Mouse (Mus musculus) liver, embryonic 13.5 days (tissue): Measurements from ENCODE around the gene Polr2e. TPM values are rescaled to one million over a fixed set of nuclear protein-coding genes. Genes with fewer than 3 reads are reported as not detected.

Experiments used
- ATAC-seq: fragments of 200-750 bp; cut with Nextera tagmentation; 2 replicates; pipeline ENCODE4 v1.8.0; 2017; ENCODE audit warnings: low read depth, mild to moderate bottlenecking, moderate number of reproducible peaks, moderate library complexity
- DNase-seq: peaks from one replicate; pipeline ENCODE4 v3.0.0; 2022
- H3K27ac ChIP-seq: fragments of 300-500 bp; sonication (generic); 2 replicates; pipeline ENCODE4 v1.5.1; 2015; ENCODE audit warnings: moderate library complexity, mild to moderate bottlenecking, inconsistent platforms
- H3K27me3 ChIP-seq: fragments of 300-500 bp; sonication (generic); 2 replicates; pipeline ENCODE4 v1.6.1; 2015; ENCODE audit warnings: mild to moderate bottlenecking, inconsistent platforms
- H3K36me3 ChIP-seq: fragments of 300-500 bp; sonication (generic); 2 replicates; pipeline ENCODE4 v1.6.1; 2015; ENCODE audit warnings: mild to moderate bottlenecking, inconsistent platforms
- H3K4me1 ChIP-seq: fragments of 300-500 bp; sonication (generic); replicated peaks from 2 replicates; pipeline ENCODE4 v1.6.1; 2015; ENCODE audit warnings: inconsistent platforms
- H3K4me2 ChIP-seq: fragments of 300-500 bp; sonication (generic); 2 replicates; pipeline ENCODE4 v1.6.1; 2015; ENCODE audit warnings: inconsistent platforms, mild to moderate bottlenecking, moderate library complexity
- H3K4me3 ChIP-seq: fragments of 300-500 bp; sonication (generic); replicated peaks from 2 replicates; pipeline ENCODE4 v1.5.1; 2015; ENCODE audit warnings: mild to moderate bottlenecking, inconsistent platforms
- H3K9ac ChIP-seq: fragments of 300-500 bp; sonication (generic); 2 replicates; pipeline ENCODE4 v1.6.1; 2015; ENCODE audit warnings: mild to moderate bottlenecking, inconsistent platforms
- H3K9me3 ChIP-seq: fragments of 300-500 bp; sonication (generic); replicated peaks from 2 replicates; pipeline ENCODE4 v1.6.1; 2016; ENCODE audit warnings: inconsistent platforms
- WGBS: fragments of 180-500 bp; shearing (Covaris S2); methylation state at CpG from one replicate; pipeline ENCODE4 v1.1.7; 2015; ENCODE audit not compliant: insufficient replicate concordance; 5-methylcytosine and 5-hydroxymethylcytosine counted together
- polyA plus RNA-seq: library from polyadenylated mRNA; unstranded; fragments of >200 nt; fragmentation: Nextera tagmentation; extraction: Ambion mirVana; gene quantifications from 2 replicates; pipeline ENCODE4 v1.2.1, GENCODE M21; 2015

The Polr2e gene
- polyA plus RNA-seq, 1 experiment from 2014 or later, result 120 TPM

- WGBS, result 20% methylated on average over 28 of the region's 28 CpGs
- H3K9me3 ChIP-seq, result no peaks in the 10 kb centered on the region
- H3K4me3 ChIP-seq, result peak overlapping the region; percentile 33
- peak overlapping the region; percentile 51 for H3K4me2 ChIP-seq
- ATAC-seq, result peak; percentile 8; the same call in 1 of the 2 replicates
- no peaks in the 10 kb centered on the region for H3K27me3 ChIP-seq
- peak overlapping the region; percentile 68 for H3K27ac ChIP-seq
- peaks cover 90% of the 10 kb centered on the region for H3K4me1 ChIP-seq
- H3K9ac ChIP-seq, result peak overlapping the region; percentile 59
- peak; percentile 50 for DNase-seq
- H3K36me3 ChIP-seq, result peaks cover 40% of the 10 kb centered on the region
These were observed 35.4 kb upstream of the Polr2e start for GRCm38 (mm10) chr10:80074813-80075601.

GRCm38 (mm10) chr10:80072623-80073489 lies 33.3 kb upstream of the Polr2e start:
- 85% methylated on average over 20 of the region's 20 CpGs for WGBS
- no peaks in the 10 kb centered on the region for H3K27me3 ChIP-seq
- DNase-seq (no peak), ATAC-seq (no peak)
- no peak overlapping the region for H3K4me2 ChIP-seq
- peaks cover 80% of the 10 kb centered on the region for H3K4me1 ChIP-seq
- H3K36me3 ChIP-seq, result peaks cover 36% of the 10 kb centered on the region
- H3K27ac ChIP-seq, result peak overlapping the region; percentile 97
- no peak overlapping the region for H3K4me3 ChIP-seq
- H3K9ac ChIP-seq, result peak overlapping the region; percentile 23
- no peaks in the 10 kb centered on the region for H3K9me3 ChIP-seq

- Histone ChIP-seq H3K9me3 (no peaks in the 10 kb centered on the region), H3K4me2 (peak overlapping the region; percentile 54), H3K27ac (peak overlapping the region; percentile 97), H3K36me3 (peaks cover 42% of the 10 kb centered on the region), H3K4me1 (peaks cover 73% of the 10 kb centered on the region), H3K27me3 (no peaks in the 10 kb centered on the region), H3K9ac (peak overlapping the region; percentile 66), H3K4me3 (no peak overlapping the region)
- peak; percentile 11 for ATAC-seq
- 65% methylated on average over 3 of the region's 3 CpGs for WGBS
- DNase-seq, result no peak
These were observed 31.9 kb upstream of the Polr2e start for GRCm38 (mm10) chr10:80071516-80071900.

GRCm38 (mm10) chr10:80070837-80071515 lies 31.4 kb upstream of the Polr2e start:
- 50% methylated on average over 9 of the region's 9 CpGs for WGBS

GRCm38 (mm10) chr10:80069948-80070450 lies 30.4 kb upstream of the Polr2e start:
- peaks cover 53% of the 10 kb centered on the region for H3K36me3 ChIP-seq
- no peak overlapping the region; the same call in 1 of the 2 replicates for H3K9ac ChIP-seq
- no peaks in the 10 kb centered on the region for H3K27me3 ChIP-seq
- DNase-seq (no peak), ATAC-seq (no peak)
- H3K4me2 ChIP-seq, result no peak overlapping the region
- no peak overlapping the region for H3K4me3 ChIP-seq
- peak overlapping the region; percentile 97 for H3K27ac ChIP-seq
- no peaks in the 10 kb centered on the region for H3K9me3 ChIP-seq
- peaks cover 58% of the 10 kb centered on the region for H3K4me1 ChIP-seq
- WGBS, result 83% methylated on average over 4 of the region's 4 CpGs

More at GRCm38 (mm10) chr10:80070837-80071515, 31.4 kb upstream of the Polr2e start:
- Histone ChIP-seq H3K4me2 (peak overlapping the region; percentile 54), H3K27me3 (no peaks in the 10 kb centered on the region), H3K27ac (peak overlapping the region; percentile 97), H3K9ac (peak overlapping the region; percentile 66), H3K9me3 (no peaks in the 10 kb centered on the region), H3K36me3 (peaks cover 47% of the 10 kb centered on the region), H3K4me1 (peaks cover 68% of the 10 kb centered on the region), H3K4me3 (no peak overlapping the region; the same call in 1 of the 2 replicates)
- DNase-seq, result peak; percentile 81
- ATAC-seq, result peak; percentile 95

GRCm38 (mm10) chr10:80069251-80069650 lies 29.7 kb upstream of the Polr2e start:
- Histone ChIP-seq H3K4me1 (peaks cover 50% of the 10 kb centered on the region), H3K27me3 (no peaks in the 10 kb centered on the region), H3K27ac (no peak overlapping the region), H3K36me3 (peaks cover 60% of the 10 kb centered on the region), H3K9me3 (no peaks in the 10 kb centered on the region), H3K9ac (no peak overlapping the region), H3K4me3 (no peak overlapping the region), H3K4me2 (no peak overlapping the region)
- 87% methylated on average over 6 of the region's 7 CpGs for WGBS
- no peak for ATAC-seq
- no peak for DNase-seq

GRCm38 (mm10) chr10:80063877-80064650 lies 24.5 kb upstream of the Polr2e start:
- Histone ChIP-seq H3K4me2 (no peak overlapping the region), H3K36me3 (peaks cover 91% of the 10 kb centered on the region), H3K4me3 (no peak overlapping the region), H3K27me3 (no peaks in the 10 kb centered on the region), H3K27ac (no peak overlapping the region; the same call in 1 of the 2 replicates), H3K4me1 (peaks cover 3% of the 10 kb centered on the region; the same call in 1 of the 2 replicates), H3K9me3 (no peaks in the 10 kb centered on the region), H3K9ac (no peak overlapping the region)
- DNase-seq, result no peak
- WGBS, result 86% methylated on average over 23 of the region's 23 CpGs
- ATAC-seq, result no peak

- WGBS, result 92% methylated on average over 5 of the region's 5 CpGs
- no peak for ATAC-seq
- Histone ChIP-seq H3K27ac (no peak overlapping the region), H3K9ac (0 out of 2 replicates have a peak overlapping the region, but pooled peaks have one; percentile 26), H3K36me3 (peaks cover 95% of the 10 kb centered on the region), H3K4me3 (no peak overlapping the region), H3K4me2 (no peak overlapping the region), H3K27me3 (no peaks in the 10 kb centered on the region), H3K4me1 (peaks cover 3% of the 10 kb centered on the region), H3K9me3 (no peaks in the 10 kb centered on the region)
- DNase-seq, result no peak
These were observed 23.5 kb upstream of the Polr2e start for GRCm38 (mm10) chr10:80063104-80063503.

GRCm38 (mm10) chr10:80057683-80058326 lies 18.2 kb upstream of the Polr2e start:
- peaks cover 40% of the 10 kb centered on the region for H3K4me1 ChIP-seq
- no peak for DNase-seq
- H3K27me3 ChIP-seq, result no peaks in the 10 kb centered on the region
- peaks cover 77% of the 10 kb centered on the region for H3K36me3 ChIP-seq
- H3K4me3 ChIP-seq, result no peak overlapping the region
- no peak overlapping the region for H3K9ac ChIP-seq
- H3K9me3 ChIP-seq, result no peaks in the 10 kb centered on the region
- 88% methylated on average over 30 of the region's 30 CpGs for WGBS
- no peak overlapping the region for H3K4me2 ChIP-seq
- H3K27ac ChIP-seq, result peak overlapping the region; percentile 13; the same call in 1 of the 2 replicates
- ATAC-seq, result no peak
